Comparison of ENCODE assay signal across 8 mouse cellular contexts in genomic region chr11:119052661-119053256, GRCm38 (mm10). TPM values are rescaled to one million over a fixed set of nuclear protein-coding genes. Genes with fewer than 3 reads are reported as not detected.
DNase-seq lines count a peak whose midpoint lies in the region; ATAC-seq and TF ChIP-seq lines count a peak whose summit lies in the region.

No protein-coding gene starts in this region.

- H3K27ac ChIP-seq in CH12.LX (ENCODE audit: insufficient read depth, low read depth), result no peak overlapping the region
- peak overlapping the region; percentile 39 for H3K27ac ChIP-seq in embryonic facial prominence, embryonic 14.5 days (replicated peaks; ENCODE audit: low read depth, low read length)
- peak overlapping the region; percentile 89 for H3K27ac ChIP-seq in hindbrain, embryonic 16.5 days (ENCODE audit: low read depth, low read length)

- peaks cover 20 to 75% of the 10 kb centered on the region in 2 experiments for H3K4me1 ChIP-seq in CH12.LX (ENCODE audit: control insufficient read depth in 1 of 2, insufficient read depth in 2 of 2)
- H3K4me1 ChIP-seq in embryonic facial prominence, embryonic 14.5 days (ENCODE audit: control insufficient read depth, insufficient read depth, low read length), result peaks cover 31% of the 10 kb centered on the region
- H3K4me1 ChIP-seq in hindbrain, embryonic 16.5 days (ENCODE audit: control insufficient read depth, insufficient read depth, low read depth, low read length), result peaks cover 45% of the 10 kb centered on the region

- TF ChIP-seq POLR2A in CH12.LX (IDR thresholded peaks at IDR 0.05; ENCODE audit: low read depth, low read length), result peak; percentile 41; the same call in 1 of the 2 replicates

- TF ChIP-seq RAD21 in CH12.LX (IDR thresholded peaks at IDR 0.05; ENCODE audit: low read depth, low read length), result no peak

- in situ Hi-C loops in CH12.LX (cut with MboI; ENCODE audit: low pct_ligation_motif_present, low pct_unique_long_range_greater_than_20kb, low sequenced_read_pairs), result loop anchor here (5.0 kb wide), 2 partner anchors 40 to 135 kb away; no protein-coding TSS in a partner anchor

- peaks cover 23% of the 10 kb centered on the region for H3K9me3 ChIP-seq in CH12.LX (replicated peaks; ENCODE audit: low read length)
- no peaks in the 10 kb centered on the region for H3K9me3 ChIP-seq in embryonic facial prominence, embryonic 14.5 days (ENCODE audit: control insufficient read depth, low read length)
- no peaks in the 10 kb centered on the region for H3K9me3 ChIP-seq in hindbrain, embryonic 16.5 days (ENCODE audit: control insufficient read depth, low read length)

- TF ChIP-seq CTCF in CH12.LX (conservative IDR thresholded peaks at IDR 0.05 in 1 of 2, IDR thresholded peaks at IDR 0.05 in 1 of 2; ENCODE audit: low read depth in 2 of 2, low read length in 2 of 2), result no peak

- no peaks in the 10 kb centered on the region for H3K36me3 ChIP-seq in CH12.LX (replicated peaks in 1 of 2; ENCODE audit: control insufficient read depth in 1 of 2, insufficient read depth in 1 of 2, low read length in 1 of 2)
- no peaks in the 10 kb centered on the region for H3K36me3 ChIP-seq in embryonic facial prominence, embryonic 14.5 days (ENCODE audit: control insufficient read depth, insufficient read depth, low read length)
- no peaks in the 10 kb centered on the region for H3K36me3 ChIP-seq in hindbrain, embryonic 16.5 days (ENCODE audit: control insufficient read depth, insufficient read depth, low read length)

- peak; percentile 53 for ATAC-seq in embryonic facial prominence, embryonic 14.5 days (ENCODE audit: low read depth)
- ATAC-seq in hindbrain, embryonic 16.5 days, result no peak

- H3K79me2 ChIP-seq in CH12.LX (replicated peaks; ENCODE audit: control insufficient read depth, extremely low read depth, insufficient read depth, poor library complexity, severe bottlenecking), result no peaks in the 10 kb centered on the region

- dilution Hi-C loops in CH12.LX (cut with MboI; ENCODE audit: extremely low pct_ligation_motif_present, extremely low pct_unique_long_range_greater_than_20kb, low sequenced_read_pairs), result no loop called here

- DNase-seq in cerebellum, adult 11-12 months, result peak; percentile 53
- no peak for DNase-seq in cerebellum, adult 9-10 months
- DNase-seq in CH12.LX (ENCODE audit: extremely low read depth), result peak; percentile 29
- DNase-seq in embryonic facial prominence, embryonic 14.5 days (ENCODE audit: low spot score), result peak; percentile 86
- DNase-seq in lung, postnatal 10 days, result peak; percentile 64
- peak; percentile 62 for DNase-seq in testis, postnatal 14 days (ENCODE audit: low spot score)
- DNase-seq in layer of hippocampus, adult 9-10 months (ENCODE audit: low spot score), result no peak

- peak; percentile 54; the same call in 1 of the 2 replicates for TF ChIP-seq EP300 in CH12.LX (IDR thresholded peaks at IDR 0.05; ENCODE audit: low read length)

- peaks cover 98% of the 10 kb centered on the region for H3K27me3 ChIP-seq in CH12.LX (replicated peaks)
- H3K27me3 ChIP-seq in embryonic facial prominence, embryonic 14.5 days (replicated peaks; ENCODE audit: control insufficient read depth, insufficient read depth, low read length), result peaks cover 85% of the 10 kb centered on the region
- H3K27me3 ChIP-seq in hindbrain, embryonic 16.5 days (replicated peaks; ENCODE audit: control insufficient read depth, insufficient read depth, low read length), result peaks cover 28% of the 10 kb centered on the region

- H3K4me3 ChIP-seq in CH12.LX (replicated peaks in 1 of 3; ENCODE audit: low read depth in 2 of 3, low read length in 2 of 3, poor library complexity in 1 of 3), result peak overlapping the region in 1 of 3 experiments; percentile 28
- H3K4me3 ChIP-seq in embryonic facial prominence, embryonic 14.5 days (ENCODE audit: low read depth, low read length), result peak overlapping the region; percentile 38
- peak overlapping the region; percentile 39 for H3K4me3 ChIP-seq in hindbrain, embryonic 16.5 days (ENCODE audit: low read length)

- peak overlapping the region; percentile 94 for H3K4me2 ChIP-seq in CH12.LX (ENCODE audit: insufficient read depth, low read depth, poor library complexity, severe bottlenecking)
- peak overlapping the region; percentile 89 for H3K4me2 ChIP-seq in embryonic facial prominence, embryonic 14.5 days (ENCODE audit: low read depth, low read length)
- peak overlapping the region; percentile 97 for H3K4me2 ChIP-seq in hindbrain, embryonic 16.5 days (ENCODE audit: low read length)

- whole genome bisulfite sequencing in embryonic facial prominence, embryonic 14.5 days, result 3% methylated on average over 13 of the region's 13 CpGs
- 2% methylated on average over 13 of the region's 13 CpGs for WGBS in hindbrain, embryonic 16.5 days

- H3K9ac ChIP-seq in CH12.LX (ENCODE audit: insufficient read depth, low read depth), result no peak overlapping the region
- peak overlapping the region; percentile 52 for H3K9ac ChIP-seq in embryonic facial prominence, embryonic 14.5 days (ENCODE audit: low read depth, low read length)
- peak overlapping the region; percentile 65 for H3K9ac ChIP-seq in hindbrain, embryonic 16.5 days (ENCODE audit: low read depth, low read length)

TF ChIP-seq in CH12.LX, 34 proteins besides CTCF, POLR2A, EP300 and RAD21:
- TF ChIP-seq TCF12 (IDR thresholded peaks at IDR 0.05; ENCODE audit: low read depth, low read length), result no peak; the same call in 1 of the 2 replicates
- 0 out of 2 replicates have a peak, but pooled peaks have one; percentile 49 for TF ChIP-seq MAX (IDR thresholded peaks at IDR 0.05; ENCODE audit: low read length)
- no peak for TF ChIP-seq TBP (conservative IDR thresholded peaks at IDR 0.05; ENCODE audit: low read depth, low read length)
- TF ChIP-seq USF1 (IDR thresholded peaks at IDR 0.05; ENCODE audit: low read depth, low read length), result no peak
- TF ChIP-seq ETS1 (conservative IDR thresholded peaks at IDR 0.05; ENCODE audit: low read depth, low read length), result peak; percentile 34; the same call in 1 of the 2 replicates
- 0 out of 2 replicates have a peak, but pooled peaks have one; percentile 4 for TF ChIP-seq ELF1 (IDR thresholded peaks at IDR 0.05; ENCODE audit: low read depth, low read length)
- TF ChIP-seq MEF2A (IDR thresholded peaks at IDR 0.05; ENCODE audit: borderline replicate concordance, low read depth, low read length), result no peak; the same call in 1 of the 2 replicates
- TF ChIP-seq GABPA (IDR thresholded peaks at IDR 0.05; ENCODE audit: insufficient replicate concordance, low read depth, low read length), result no peak
- no peak for TF ChIP-seq E2F4 (IDR thresholded peaks at IDR 0.05; ENCODE audit: insufficient replicate concordance, low read depth, low read length)
- TF ChIP-seq MYC (IDR thresholded peaks at IDR 0.05; ENCODE audit: low read depth, low read length), result peak; percentile 47; the same call in 1 of the 2 replicates
- peak; percentile 66 for TF ChIP-seq ZNF384 (IDR thresholded peaks at IDR 0.05; ENCODE audit: low read depth, low read length)
- no peak for TF ChIP-seq JUN (IDR thresholded peaks at IDR 0.05; ENCODE audit: insufficient read depth, low read depth, low read length)
- TF ChIP-seq ZC3H11A (IDR thresholded peaks at IDR 0.05; ENCODE audit: low read depth, low read length), result no peak
- 0 out of 2 replicates have a peak, but pooled peaks have one; percentile 11 for TF ChIP-seq ZMIZ1 (IDR thresholded peaks at IDR 0.05; ENCODE audit: low read depth, low read length)
- no peak for TF ChIP-seq ZKSCAN1 (IDR thresholded peaks at IDR 0.05; ENCODE audit: borderline replicate concordance, low read depth, low read length)
- peak; percentile 62; the same call in 1 of the 2 replicates for TF ChIP-seq RCOR1 (conservative IDR thresholded peaks at IDR 0.05; ENCODE audit: low read depth, low read length)
TF ChIP-seq in CH12.LX: peak in this region for 7.

RNA-seq across cellular contexts. Expression of gene Cbx8, which starts 12.0 kb away (rescaled TPM):
- 8.5 and 10.2 TPM in 2 replicates for total RNA-seq in CH12.LX (2012; rRNA removed)
- total RNA-seq in CH12.LX (2014; rRNA removed), result 6.2 and 7.7 TPM in 2 replicates
- 6.0 and 7.5 TPM in 2 replicates for polyA plus RNA-seq in CH12.LX (2012; ENCODE audit: insufficient read length, low read depth)
- polyA plus RNA-seq in embryonic facial prominence, embryonic 14.5 days (2014; fragmentation: Nextera tagmentation; extraction: Ambion mirVana), result 9.6 and 10.1 TPM in 2 replicates
- 8.5 and 9.5 TPM in 2 replicates for polyA plus RNA-seq in hindbrain, embryonic 16.5 days (2015; fragmentation: Nextera tagmentation; extraction: Ambion mirVana)

RNA-seq across cellular contexts. Expression of gene Cbx2, which starts 30.0 kb away (rescaled TPM):
- total RNA-seq in CH12.LX (2012; rRNA removed) (10.9 and 15.5 TPM in 2 replicates), CH12.LX (2014; rRNA removed) (2.6 and 2.8 TPM in 2 replicates)
- polyA plus RNA-seq in CH12.LX (2012; ENCODE audit: insufficient read length, low read depth), result 3.6 and 3.9 TPM in 2 replicates
- polyA plus RNA-seq in embryonic facial prominence, embryonic 14.5 days (2014; fragmentation: Nextera tagmentation; extraction: Ambion mirVana), result 23.9 and 28.3 TPM in 2 replicates
- polyA plus RNA-seq in hindbrain, embryonic 16.5 days (2015; fragmentation: Nextera tagmentation; extraction: Ambion mirVana), result 10.7 and 14.0 TPM in 2 replicates

RNA-seq across cellular contexts. Expression of gene Cbx4, which starts 33.3 kb away (rescaled TPM):
- total RNA-seq in CH12.LX (2012; rRNA removed) (30.6 and 40.4 TPM in 2 replicates), CH12.LX (2014; rRNA removed) (11.4 and 15.0 TPM in 2 replicates)
- polyA plus RNA-seq in CH12.LX (2012; ENCODE audit: insufficient read length, low read depth), result 26.0 and 29.8 TPM in 2 replicates
- 11.0 and 13.5 TPM in 2 replicates for polyA plus RNA-seq in embryonic facial prominence, embryonic 14.5 days (2014; fragmentation: Nextera tagmentation; extraction: Ambion mirVana)
- polyA plus RNA-seq in hindbrain, embryonic 16.5 days (2015; fragmentation: Nextera tagmentation; extraction: Ambion mirVana), result 23.4 and 24.8 TPM in 2 replicates

Comparison
In these comparisons a context has a peak if more than half of its experiments do, and no peak if none do; other contexts are left out.
1. DNase-seq: peak in cerebellum, adult 11-12 months (single experiment), CH12.LX (single experiment), embryonic facial prominence, embryonic 14.5 days (single experiment), lung, postnatal 10 days (single experiment) and testis, postnatal 14 days (single experiment); none in cerebellum, adult 9-10 months (single experiment) and layer of hippocampus, adult 9-10 months (single experiment).
2. Peak in every context shown above with its lines, with median percentiles within 50 percentile points of each other: H3K4me2 ChIP-seq.